Mouse (Mus musculus): ENCODE measurements around the gene Eif2s2.

- TF ChIP-seq POLR2A (IDR thresholded peaks at IDR 0.05; ENCODE audit: borderline replicate concordance, control insufficient read depth, low read depth, low read length) (no peak), CTCF (IDR thresholded peaks at IDR 0.05; ENCODE audit: control insufficient read depth, insufficient read depth, low read length) (no peak)
Observed at GRCm38 (mm10) chr2:154865696-154866095, 27.0 kb downstream of the Eif2s2 start.
